Mouse (Mus musculus) heart, adult 18-20 months (tissue): ENCODE data around the gene Coa6. TPM values are rescaled to one million over a fixed set of nuclear protein-coding genes. Genes with fewer than 3 reads are reported as not detected.
A peak's percentile ranks its signal among the peaks of the same experiment; 100 is the strongest.

Source experiments
- DNase-seq, 2 experiments: peaks; one replicate each; pipeline ENCODE4 v3.0.0; 2021 to 2022; ENCODE audit warnings: mixed read lengths in 1 of 2
- total RNA-seq, 2 experiments: library from RNA; stranded (reverse); gene quantifications; 2 replicates each; pipeline ENCODE4 v1.2.3; 2021

Coa6 gene
- total RNA-seq, 2 experiments from 2014 or later: 23.3 to 29.1 TPM

DNA sequence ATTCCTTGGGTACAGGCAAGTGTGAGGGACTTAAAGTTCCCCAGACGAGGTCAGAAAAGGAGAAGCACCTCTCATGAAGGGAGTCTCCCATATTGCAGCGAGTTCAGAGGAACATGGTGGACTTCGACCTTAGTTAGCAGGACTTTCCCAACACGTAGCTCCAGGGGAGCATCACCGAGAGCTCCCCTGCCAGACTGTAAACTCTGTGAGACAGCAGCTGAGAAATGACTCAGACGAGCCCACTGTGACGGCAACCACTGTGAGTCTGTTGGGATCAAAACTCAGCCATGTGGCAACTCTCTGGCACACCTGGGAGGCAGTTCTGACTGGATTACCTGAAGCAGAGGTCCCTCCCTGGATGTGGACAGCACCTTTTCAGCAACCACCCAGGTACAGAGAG lies 41.8 kb downstream of the Coa6 start:
- no peak for DNase-seq

GRCm38 (mm10) chr8:126473802-126474298 lies 51.5 kb downstream of the Coa6 start:
- peak in 1 of 2 experiments; percentile 26 for DNase-seq

DNA sequence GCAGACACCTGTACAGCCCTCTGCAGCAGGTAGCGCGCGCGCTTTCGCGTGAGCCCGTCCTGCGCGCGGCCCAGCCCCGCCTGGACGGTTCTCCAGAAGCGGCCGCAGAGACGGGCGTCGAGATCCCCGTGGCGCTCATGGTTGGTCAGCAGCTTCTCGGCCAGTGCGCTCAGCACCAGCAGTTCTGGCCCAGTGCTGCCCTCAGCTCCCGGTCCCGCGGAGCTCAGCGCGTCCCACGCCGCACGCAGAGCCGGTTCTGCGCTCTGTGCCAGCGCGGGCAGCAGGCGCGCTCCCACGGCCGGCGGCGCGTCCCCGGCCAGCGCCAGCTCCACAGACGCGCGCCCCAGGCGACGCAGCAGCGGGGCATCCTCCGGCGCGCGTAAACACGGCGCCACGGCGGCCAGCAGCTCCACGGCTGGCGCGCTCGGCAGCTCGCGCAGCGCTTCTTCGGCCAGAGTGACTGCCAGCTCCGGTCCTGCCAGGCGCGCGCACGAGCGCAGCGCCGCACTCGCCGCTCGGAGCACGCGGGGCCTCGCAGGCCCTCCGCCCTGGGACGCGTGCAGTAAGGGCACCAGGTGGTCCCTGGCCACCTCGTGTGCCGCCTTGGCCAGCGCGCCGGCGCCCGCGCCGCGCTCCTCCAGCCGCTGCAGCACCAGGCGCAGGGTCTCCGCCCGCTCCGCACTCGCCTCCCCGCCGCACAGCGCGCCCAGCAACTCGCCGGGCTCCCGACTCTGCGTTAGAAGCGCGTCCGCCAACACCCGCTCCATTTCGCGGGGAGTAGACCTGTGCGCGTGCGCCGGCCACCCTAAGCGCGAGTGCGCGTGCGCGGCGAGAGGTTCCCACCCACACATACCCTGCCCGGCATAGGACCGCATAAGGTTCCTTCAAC lies 52.2 kb downstream of the Coa6 start, which contains the start of gene Tarbp1:
Gene Tarbp1, minus strand, starts transcription at position 767 of the 889 bp plus-strand sequence.
- peak; percentile 95 to 96 for DNase-seq

Other genes starting within 250 kb of the Coa6 start
- gene Slc35f3, start 124.0 kb upstream of the Coa6 start, total RNA-seq: not detected
- gene Tarbp1, start 52.5 kb downstream of the Coa6 start, total RNA-seq: 1 to 10 TPM; 4.2 to 4.6 TPM
- 100 to 1,000 TPM; 101 to 128 TPM for gene Irf2bp2, start 171.5 kb downstream of the Coa6 start, total RNA-seq